Mouse (Mus musculus): Measurements from ENCODE around the gene Zfp944.
"Not testable (repeated sequence)": the region's sequence is repeated elsewhere in the genome, so short reads cannot be mapped to it uniquely, and the experiment has no call there.

Gene Zfp944

DNA sequence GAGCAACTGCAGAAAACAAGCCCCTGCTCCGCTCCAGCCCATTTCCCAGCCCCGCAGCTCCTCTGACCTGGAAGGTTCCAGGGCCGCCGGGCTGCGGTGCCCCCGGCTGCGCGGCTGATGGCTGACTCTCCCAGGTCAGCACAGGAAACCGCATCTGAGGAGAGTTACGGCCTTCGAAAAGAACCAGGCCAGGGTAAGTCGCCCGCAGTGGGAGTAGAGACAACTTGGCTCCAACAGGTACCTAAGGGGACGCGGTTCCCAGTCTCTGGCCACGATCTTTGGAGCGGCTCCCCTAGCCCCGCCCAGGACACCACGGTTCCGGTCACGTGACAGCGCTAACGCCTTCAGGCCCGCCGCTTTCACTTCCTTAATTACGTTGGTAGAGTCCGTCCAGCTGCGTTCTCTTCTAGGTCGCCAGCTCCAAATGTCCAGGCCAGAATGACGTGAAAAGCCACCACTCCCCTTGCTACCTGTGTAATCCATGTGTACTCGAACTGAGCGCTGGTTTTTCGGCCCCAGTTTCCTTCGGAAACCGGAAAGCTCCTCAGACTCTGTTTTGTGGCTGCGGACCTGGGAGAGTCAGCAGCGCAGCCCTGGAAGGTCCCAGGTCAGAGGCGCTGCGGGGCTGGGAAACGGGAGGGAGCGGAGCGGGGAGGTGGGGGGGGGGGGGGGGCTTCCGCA lies at the start of gene Zfp944, which contains the start of gene Zfp758:
Gene Zfp944 (minus strand): TSS at position 300 of the 681 bp plus-strand sequence.
Gene Zfp758 (plus strand): TSS at position 353 of the 681 bp plus-strand sequence.
- DNase-seq (ENCODE audit: low spot score): peak; percentile 35

DNA sequence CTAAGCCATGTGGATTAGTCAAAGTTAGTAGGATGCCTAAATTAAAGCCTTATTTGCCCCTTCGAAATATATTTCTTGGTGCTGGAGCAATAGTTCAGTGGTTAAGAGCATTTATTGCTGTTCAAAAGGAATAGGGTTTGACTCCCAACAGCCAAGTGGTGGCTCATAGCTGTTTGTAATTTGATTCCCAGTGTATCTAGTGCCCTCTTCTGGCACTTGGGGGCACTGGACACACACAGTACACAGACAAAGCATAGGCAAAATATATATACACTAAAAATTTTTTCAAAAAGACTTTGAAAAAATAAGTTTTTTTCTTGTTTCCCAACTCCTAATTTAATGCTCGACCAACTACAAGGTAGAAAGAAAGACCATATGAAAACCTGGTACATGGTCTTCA lies 49.6 kb upstream of the Zfp944 start:
- DNase-seq (ENCODE audit: low spot score): no peak

DNA sequence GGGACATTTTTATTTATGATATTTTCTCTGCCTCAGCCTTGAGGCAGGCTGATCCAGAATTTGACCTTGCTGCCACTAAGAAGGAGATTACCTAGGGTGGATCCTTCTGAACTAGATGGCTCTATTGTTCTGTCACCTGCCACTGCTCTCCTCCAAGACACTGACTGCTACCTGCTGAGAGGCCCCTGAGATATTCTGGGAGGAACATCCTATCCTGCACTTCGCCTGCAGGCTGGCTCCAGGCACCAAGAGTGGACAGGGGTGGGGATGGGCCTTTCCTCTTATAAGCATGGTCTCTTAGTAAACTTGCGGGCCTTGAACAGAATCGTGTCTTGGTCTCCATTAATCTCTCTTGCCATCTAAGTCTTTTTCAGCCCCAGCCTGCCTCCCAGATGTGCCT lies 2.7 kb upstream of the Zfp944 start:
- no peak for DNase-seq (ENCODE audit: low spot score)

DNA sequence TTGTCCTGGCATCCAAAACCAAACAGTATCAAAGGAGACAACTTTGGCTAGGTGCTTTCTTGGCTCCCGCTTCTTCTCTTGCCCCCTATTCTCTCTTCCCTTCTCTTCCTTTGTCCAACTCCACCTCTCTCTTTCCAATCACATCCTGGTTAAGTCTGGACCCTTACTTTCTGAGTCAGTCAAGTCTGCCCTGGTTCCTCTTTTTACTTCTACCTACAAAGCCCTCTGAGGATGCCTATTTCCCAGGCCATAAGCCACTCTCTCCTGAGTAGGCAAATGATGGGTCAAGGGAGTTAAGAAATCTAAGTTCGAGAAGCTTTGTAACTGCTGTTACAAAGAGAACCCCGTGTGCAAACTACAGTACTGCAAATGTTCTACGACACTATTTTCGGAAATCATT lies 628 bp downstream of the Zfp944 start:
- no peak for DNase-seq (ENCODE audit: low spot score)

DNA sequence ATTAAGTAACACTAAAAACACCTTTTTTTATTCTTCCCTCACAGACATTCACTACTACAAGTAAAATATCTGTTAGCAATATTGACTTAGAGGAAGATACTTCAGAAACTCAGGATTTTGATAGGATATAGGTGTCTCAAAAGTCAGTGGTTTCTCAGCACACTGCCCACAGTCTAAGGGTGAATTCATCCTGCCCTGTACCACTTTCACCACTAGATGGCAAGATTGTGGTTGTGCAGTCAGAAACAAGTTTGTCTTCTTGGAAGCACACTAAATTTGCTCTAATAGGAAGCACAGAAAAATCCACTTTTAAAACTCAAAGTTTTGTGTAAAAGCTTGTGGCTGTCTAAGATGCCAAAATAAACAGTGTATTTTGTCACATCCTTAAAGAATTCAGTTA lies 8.4 kb downstream of the Zfp944 start:
- peak; percentile 8 for DNase-seq (ENCODE audit: low spot score)

DNA sequence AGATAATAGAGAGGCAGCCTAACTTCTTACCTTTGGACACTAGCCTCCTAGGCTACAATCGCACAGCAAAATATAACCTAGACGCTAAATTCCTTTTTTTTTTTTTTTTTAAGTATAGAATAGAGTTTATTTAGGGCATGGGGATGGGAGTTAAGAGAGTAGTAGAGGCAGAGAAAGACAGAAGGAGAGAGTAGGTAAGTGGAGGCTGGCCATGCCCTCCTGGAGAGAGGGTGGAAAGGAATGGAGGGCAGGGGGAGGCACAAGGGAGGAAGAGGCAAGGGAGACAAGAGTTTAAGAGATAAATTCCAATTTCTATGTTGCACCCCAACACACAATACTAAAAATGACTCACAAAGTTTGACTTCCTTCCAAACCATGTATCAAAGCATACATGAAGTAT lies 46.0 kb downstream of the Zfp944 start:
- not testable (repeated sequence) for DNase-seq (ENCODE audit: low spot score)

DNA sequence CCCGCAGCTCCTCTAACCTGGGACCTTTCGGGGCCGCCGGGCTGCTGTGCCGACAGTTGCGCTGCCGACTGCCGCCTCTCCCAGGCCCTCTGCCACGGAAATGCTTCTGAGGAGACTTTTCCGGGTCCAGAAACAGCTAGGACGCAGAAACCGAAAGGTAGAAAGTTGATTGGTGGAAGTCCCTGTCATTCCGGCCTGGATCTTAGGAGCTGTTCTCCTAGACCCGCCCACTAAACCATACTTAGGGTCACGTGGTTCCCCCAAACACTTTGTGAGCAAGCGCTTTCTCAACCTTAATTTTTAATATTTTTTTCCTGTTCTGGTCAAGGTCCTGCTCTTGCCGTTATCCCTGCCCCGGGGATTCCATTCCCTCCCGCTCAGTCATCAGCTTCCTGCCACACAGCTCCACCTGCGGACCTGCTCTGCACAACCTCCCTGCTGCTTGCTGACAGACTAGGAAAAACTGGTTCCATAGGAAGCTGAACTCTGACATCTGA lies 46.4 kb downstream of the Zfp944 start, which contains the start of gene CT030661.1:
Gene CT030661.1 (minus strand): TSS at position 108 of the 497 bp plus-strand sequence.
- peak; percentile 91 for DNase-seq (ENCODE audit: low spot score)

DNA sequence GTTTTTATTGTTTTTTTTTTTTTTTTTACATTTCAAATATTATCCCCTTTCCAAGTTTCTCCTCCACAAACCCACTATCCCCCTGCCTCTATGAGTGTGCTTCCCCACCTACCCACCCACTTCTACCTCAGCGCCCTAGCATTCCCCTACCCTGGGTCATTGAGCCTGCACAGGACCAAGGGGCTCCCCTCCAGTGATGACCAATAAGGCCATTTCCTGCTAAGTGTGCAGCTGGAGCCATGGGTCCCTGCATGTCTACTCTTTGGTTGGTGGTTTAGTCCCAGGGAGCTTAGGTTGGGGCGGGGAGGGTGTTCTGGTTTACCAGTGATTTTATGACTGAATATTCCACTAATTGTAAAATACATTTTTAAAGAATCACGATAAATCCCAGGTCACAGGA lies 47.0 kb downstream of the Zfp944 start:
- DNase-seq (ENCODE audit: low spot score): not testable (repeated sequence)

Data from layer of hippocampus, adult 9-10 months (tissue).